Mouse (Mus musculus) naive thymus-derived CD4-positive, alpha-beta T cell, adult 2 months (primary cell): ENCODE measurements around the gene Lilra6.
"Not testable (repeated sequence)": the region's sequence is repeated elsewhere in the genome, so short reads cannot be mapped to it uniquely, and the experiment has no call there.

Source experiments
- DNase-seq: peaks from one replicate; pipeline ENCODE4 v3.0.0-alpha.2; 2011; ENCODE audit warnings: low read depth

The Lilra6 gene

DNA sequence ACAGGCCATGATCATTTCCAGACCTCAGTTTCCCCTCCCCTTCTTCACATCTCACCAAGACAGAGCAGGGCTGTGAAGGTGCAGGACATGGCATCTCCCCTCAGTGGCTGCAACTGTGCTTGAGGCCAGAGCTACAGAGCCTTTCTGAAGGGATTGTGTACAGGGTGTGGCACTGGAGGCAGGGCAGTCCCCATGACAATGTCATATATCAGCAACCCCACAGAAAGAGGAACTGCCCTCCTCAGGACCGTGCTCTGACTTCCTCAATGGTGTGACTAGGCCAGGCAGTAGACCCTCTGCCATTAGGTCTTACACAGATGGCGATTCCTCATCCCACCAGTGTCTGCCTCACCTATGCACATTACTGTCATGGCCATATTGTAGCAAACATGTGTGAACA lies at the start of gene Lilra6:
Gene Lilra6, minus strand, starts transcription at position 117 of the 400 bp plus-strand sequence.
- DNase-seq: not testable (repeated sequence)

GRCm38 (mm10) chr7:3962017-3962416 lies 46.7 kb upstream of the Lilra6 start:
- DNase-seq: no peak

DNA sequence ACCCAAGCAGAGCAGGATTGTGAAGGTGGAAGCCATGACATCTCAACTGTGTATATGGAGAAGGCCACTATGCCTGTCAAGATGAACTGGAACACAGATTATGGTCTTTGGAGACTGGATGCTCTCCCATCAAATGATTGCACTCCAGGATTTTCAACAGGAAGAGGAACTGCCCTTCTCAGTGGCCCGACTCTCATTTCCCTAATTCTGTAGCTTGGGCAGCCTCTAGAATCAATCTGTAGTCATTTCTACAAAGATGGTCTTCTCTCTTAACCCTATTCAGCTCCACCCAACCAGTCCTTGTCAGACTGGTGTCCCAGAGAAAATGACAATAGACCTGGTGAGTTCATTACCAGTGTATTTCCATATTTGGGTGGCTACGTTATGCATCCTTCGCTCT lies 42.1 kb upstream of the Lilra6 start:
- no peak for DNase-seq

GRCm38 (mm10) chr7:3949159-3949558 lies 33.9 kb upstream of the Lilra6 start:
- no peak for DNase-seq

DNA sequence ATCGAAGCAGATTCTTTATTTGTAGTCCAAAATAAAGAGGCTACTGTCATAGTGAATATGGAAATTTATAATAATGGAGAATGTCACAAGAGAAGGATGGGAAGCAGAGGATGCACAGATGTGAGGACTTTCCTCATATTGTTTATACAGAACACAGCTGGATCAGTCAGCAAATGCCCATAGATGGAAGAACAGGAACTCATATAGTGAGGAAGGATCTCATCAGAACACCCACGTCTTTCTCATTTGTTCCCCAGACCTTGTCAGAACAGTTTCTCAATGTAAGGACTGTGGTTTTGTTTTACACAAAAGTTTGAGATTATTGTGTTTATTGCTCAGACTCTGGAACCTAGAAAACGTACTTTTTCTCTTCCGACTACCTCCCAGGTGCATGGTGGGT lies 32.9 kb upstream of the Lilra6 start:
- no peak for DNase-seq

DNA sequence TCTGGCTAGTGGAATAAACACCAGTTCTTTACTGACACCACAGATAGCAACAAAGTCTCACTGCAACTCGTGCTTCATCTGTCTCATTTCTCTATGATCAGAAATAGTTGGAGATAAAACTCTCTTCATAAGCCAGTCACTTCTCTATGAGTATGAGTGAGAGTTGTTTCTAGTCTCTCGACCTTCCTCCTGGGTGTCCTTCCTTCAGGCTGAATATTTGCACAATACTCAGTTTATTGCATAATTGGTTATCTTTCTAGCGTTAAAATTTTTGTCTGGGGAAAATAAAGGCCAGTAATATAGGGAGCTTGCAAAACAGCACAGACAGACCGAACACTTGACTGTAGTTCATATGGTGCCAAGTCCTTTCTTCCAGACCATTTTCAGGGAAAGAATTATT lies 30.8 kb upstream of the Lilra6 start:
- no peak for DNase-seq

GRCm38 (mm10) chr7:3940915-3941314 lies 25.6 kb upstream of the Lilra6 start:
- DNase-seq: no peak

DNA sequence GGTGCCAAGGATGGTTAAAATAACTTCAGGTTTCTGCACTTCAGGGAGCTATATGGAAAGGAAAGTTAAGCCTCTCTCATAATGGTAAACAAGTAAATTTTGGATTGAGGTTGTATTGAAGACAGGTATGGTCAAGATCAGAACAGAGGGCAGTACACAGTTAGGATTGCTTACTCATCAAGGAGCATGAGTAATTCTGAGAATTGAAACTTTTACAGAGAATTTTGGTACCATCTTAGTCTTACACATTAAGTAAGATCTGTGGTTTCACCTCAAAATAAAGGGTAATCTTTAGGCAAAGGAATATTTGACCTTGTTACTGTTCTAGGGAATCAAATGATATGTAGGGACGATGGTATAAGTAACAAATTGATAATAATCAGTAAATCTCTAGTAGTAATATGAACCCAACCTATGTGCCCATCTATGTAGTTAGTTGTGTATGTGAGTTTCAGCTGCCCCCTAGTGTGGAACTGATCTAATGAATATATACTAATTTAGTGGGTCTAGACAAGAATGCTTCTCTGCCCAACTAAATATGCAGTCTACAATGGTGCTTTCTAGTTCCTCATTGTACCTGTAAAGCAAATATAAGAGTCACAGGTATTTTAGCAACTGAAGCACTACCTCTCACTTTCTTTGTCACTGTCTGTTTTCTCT lies 24.7 kb upstream of the Lilra6 start:
- no peak for DNase-seq

DNA sequence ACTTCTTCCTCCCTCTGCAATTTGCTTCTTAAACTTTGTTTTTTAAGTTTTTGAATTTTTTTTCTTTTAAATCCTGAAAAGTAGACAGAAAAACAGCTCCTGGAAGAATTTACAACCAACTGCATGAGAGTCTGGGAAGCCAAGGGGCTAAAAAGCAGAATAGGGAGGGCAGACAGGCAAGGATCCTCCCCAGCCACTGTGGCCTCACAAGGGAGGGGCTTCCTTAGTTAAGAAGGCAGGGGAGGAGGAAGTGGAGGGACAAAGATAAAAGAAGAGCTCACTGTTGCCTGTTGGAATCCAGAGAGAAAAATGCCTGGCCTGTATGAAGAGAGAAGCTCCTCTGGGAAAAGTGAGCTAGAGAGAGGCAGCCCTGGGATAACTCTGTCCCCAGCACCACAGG lies 20.2 kb upstream of the Lilra6 start:
- not testable (repeated sequence) for DNase-seq

- peak; percentile 2 for DNase-seq
Measured at GRCm38 (mm10) chr7:3903704-3904103, 11.6 kb downstream of the Lilra6 start.

GRCm38 (mm10) chr7:3898036-3898590 lies 17.2 kb downstream of the Lilra6 start, which contains the start of gene Gm14548:
TSS of gene Gm14548 (minus strand) at chr7:3898120.
- DNase-seq: not testable (repeated sequence)

DNA sequence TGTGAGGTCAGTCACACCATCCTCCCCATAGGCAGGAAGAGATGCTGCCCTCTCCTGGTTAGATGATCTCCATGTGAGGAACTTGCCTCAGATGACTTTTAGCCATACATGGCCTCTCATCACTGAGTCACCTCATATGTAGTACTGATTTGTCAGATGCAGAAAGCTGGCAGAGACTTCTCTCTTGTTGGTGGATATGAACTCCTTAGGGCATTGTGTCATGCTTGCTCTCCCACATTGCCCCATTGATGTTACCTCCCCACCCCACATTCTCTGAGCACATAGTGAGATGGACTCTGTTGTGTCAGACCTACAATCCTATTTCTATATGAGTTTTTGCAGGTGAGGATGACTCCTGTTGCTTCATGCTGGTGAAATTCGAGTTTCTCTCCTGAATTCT lies 40.3 kb downstream of the Lilra6 start:
- DNase-seq: not testable (repeated sequence)
